In genomic region chr8:84945235-84945632, GRCm38 (mm10) we compare ENCODE assay signal across 10 mouse cellular contexts. TPM values are rescaled to one million over a fixed set of nuclear protein-coding genes. Genes with fewer than 3 reads are reported as not detected.
DNase-seq lines count a peak whose midpoint lies in the region; ATAC-seq lines count a peak whose summit lies in the region.
"Had no signal": no experiment of that assay in that cellular context is flagged by ENCODE, and none has a peak within 500 bp of the region (broad histone marks: within the 10 kb centered on the region; RNA-seq: fewer than 3 reads in every experiment).

No protein-coding gene starts in this region.

- H3K36me3 ChIP-seq in heart, embryonic 16.5 days (ENCODE audit: control insufficient read depth, insufficient read depth), result no peaks in the 10 kb centered on the region
- no peaks in the 10 kb centered on the region for H3K36me3 ChIP-seq in hindbrain, embryonic 13.5 days
- H3K36me3 ChIP-seq: G1E had no signal

- ATAC-seq in heart, embryonic 16.5 days (replicated peaks; ENCODE audit: extremely low read depth, insufficient read depth, low FRiP score), result no peak
- peak; percentile 67 for ATAC-seq in hindbrain, embryonic 13.5 days (ENCODE audit: low FRiP score)
- 0 out of 2 replicates have a peak, but pooled peaks have one; percentile 12 for ATAC-seq in megakaryocyte-erythroid progenitor cell, adult 5-6 weeks (replicated peaks; ENCODE audit: low FRiP score, low TSS enrichment, poor library complexity, severe bottlenecking)

- peak overlapping the region; percentile 47; the same call in 1 of the 2 replicates for H3K4me3 ChIP-seq in heart, embryonic 16.5 days (ENCODE audit: low read length)
- peak overlapping the region; percentile 63 for H3K4me3 ChIP-seq in hindbrain, embryonic 13.5 days

- H3K9ac ChIP-seq in heart, embryonic 16.5 days (ENCODE audit: low read length), result no peak overlapping the region
- H3K9ac ChIP-seq in hindbrain, embryonic 13.5 days, result peak overlapping the region; percentile 82

- peaks cover 59% of the 10 kb centered on the region for H3K27me3 ChIP-seq in heart, embryonic 16.5 days (ENCODE audit: control insufficient read depth, insufficient read depth, low read length)
- peaks cover 72% of the 10 kb centered on the region for H3K27me3 ChIP-seq in hindbrain, embryonic 13.5 days

- DNase-seq in heart, postnatal 4 days, result no peak
- peak; percentile 64 to 68 for DNase-seq in cerebellum, postnatal 10 days
- peak; percentile 93 for DNase-seq in telencephalon, adult 2 months (ENCODE audit: low read depth, low spot score)
- DNase-seq in kidney, adult 9 months, result no peak
- no peak for DNase-seq in lung, postnatal 10 days

- 10% methylated on average over 11 of the region's 11 CpGs for WGBS in heart, embryonic 16.5 days
- 3% methylated on average over 11 of the region's 11 CpGs for WGBS in hindbrain, embryonic 13.5 days

- H3K4me1 ChIP-seq in heart, embryonic 16.5 days (ENCODE audit: control insufficient read depth, insufficient read depth, low read length), result peaks cover 5% of the 10 kb centered on the region
- H3K4me1 ChIP-seq in hindbrain, embryonic 13.5 days (replicated peaks), result peaks cover 35% of the 10 kb centered on the region

- no peak overlapping the region for H3K27ac ChIP-seq in heart, embryonic 16.5 days (ENCODE audit: low read length)
- H3K27ac ChIP-seq in hindbrain, embryonic 13.5 days, result peak overlapping the region; percentile 79

- H3K9me3 ChIP-seq in heart, embryonic 16.5 days (replicated peaks; ENCODE audit: control insufficient read depth, low read length), result no peaks in the 10 kb centered on the region
- H3K9me3 ChIP-seq in hindbrain, embryonic 13.5 days, result no peaks in the 10 kb centered on the region

- no peak overlapping the region for H3K4me2 ChIP-seq in heart, embryonic 16.5 days (ENCODE audit: low read depth, low read length)
- peak overlapping the region; percentile 80 for H3K4me2 ChIP-seq in hindbrain, embryonic 13.5 days

RNA-seq across cellular contexts. Expression of gene Rtbdn, which starts 1.6 kb away (rescaled TPM):
- polyA plus RNA-seq in heart, embryonic 16.5 days (2015; fragmentation: Nextera tagmentation; extraction: Ambion mirVana), result 0.24 and 0.38 TPM in 2 replicates
- not detected for total RNA-seq in heart, postnatal 4 days (2021)
- polyA plus RNA-seq in hindbrain, embryonic 13.5 days (2015; fragmentation: Nextera tagmentation; extraction: Ambion mirVana), result 1.8 and 2.4 TPM in 2 replicates
- not detected in 2 replicates for total RNA-seq in megakaryocyte-erythroid progenitor cell, adult 5-6 weeks (2014; fragmentation: Nextera tagmentation)
- total RNA-seq in megakaryocyte-erythroid progenitor cell, adult 5-6 weeks (2017), result not detected in 2 replicates
- total RNA-seq: hematopoietic stem cell, adult 5-6 weeks had no signal
- polyA plus RNA-seq: G1E had no signal

RNA-seq across cellular contexts. Expression of gene Mast1, which starts 8.1 kb away (rescaled TPM):
- polyA plus RNA-seq in heart, embryonic 16.5 days (2015; fragmentation: Nextera tagmentation; extraction: Ambion mirVana), result 0.09 and 0.14 TPM in 2 replicates
- under 1 TPM; 0.09 to 0.24 TPM for total RNA-seq in heart, postnatal 4 days (2021)
- polyA plus RNA-seq in hindbrain, embryonic 13.5 days (2015; fragmentation: Nextera tagmentation; extraction: Ambion mirVana), result 59.1 and 62.2 TPM in 2 replicates
- total RNA-seq in megakaryocyte-erythroid progenitor cell, adult 5-6 weeks (2014; fragmentation: Nextera tagmentation), result 0.45 TPM in 1 of 2 replicates, not detected in the other
- total RNA-seq in megakaryocyte-erythroid progenitor cell, adult 5-6 weeks (2017), result 0.42 TPM in 1 of 2 replicates, not detected in the other

RNA-seq across cellular contexts. Expression of gene Gm49661, which starts 24.0 kb away (rescaled TPM):
- not detected in 2 replicates for polyA plus RNA-seq in heart, embryonic 16.5 days (2015; fragmentation: Nextera tagmentation; extraction: Ambion mirVana)
- total RNA-seq in heart, postnatal 4 days (2021), result 1 to 10 TPM in 1 of 2 experiments, not detected in 1; 1.5 TPM
- not detected in 2 replicates for polyA plus RNA-seq in hindbrain, embryonic 13.5 days (2015; fragmentation: Nextera tagmentation; extraction: Ambion mirVana)
- not detected in 2 replicates for total RNA-seq in megakaryocyte-erythroid progenitor cell, adult 5-6 weeks (2014; fragmentation: Nextera tagmentation)
- total RNA-seq in megakaryocyte-erythroid progenitor cell, adult 5-6 weeks (2017), result not detected in 2 replicates
- total RNA-seq: G1E; hematopoietic stem cell, adult 5-6 weeks had no signal
- polyA plus RNA-seq: G1E had no signal

RNA-seq across cellular contexts. Expression of gene Prdx2, which starts 24.2 kb away (rescaled TPM):
- 591 and 662 TPM in 2 replicates for polyA plus RNA-seq in heart, embryonic 16.5 days (2015; fragmentation: Nextera tagmentation; extraction: Ambion mirVana)
- total RNA-seq in heart, postnatal 4 days (2021), result 100 to 1,000 TPM; 678 to 716 TPM
- 1,362 and 1,388 TPM in 2 replicates for polyA plus RNA-seq in hindbrain, embryonic 13.5 days (2015; fragmentation: Nextera tagmentation; extraction: Ambion mirVana)
- 898 and 1,004 TPM in 2 replicates for total RNA-seq in megakaryocyte-erythroid progenitor cell, adult 5-6 weeks (2014; fragmentation: Nextera tagmentation)
- total RNA-seq in megakaryocyte-erythroid progenitor cell, adult 5-6 weeks (2017), result 1,011 and 1,021 TPM in 2 replicates

RNA-seq across cellular contexts. Expression of gene Rnaseh2a, which starts 24.3 kb away (rescaled TPM):
- polyA plus RNA-seq in heart, embryonic 16.5 days (2015; fragmentation: Nextera tagmentation; extraction: Ambion mirVana), result 80.2 and 82.7 TPM in 2 replicates
- 10 to 100 TPM; 61.8 to 69.1 TPM for total RNA-seq in heart, postnatal 4 days (2021)
- polyA plus RNA-seq in hindbrain, embryonic 13.5 days (2015; fragmentation: Nextera tagmentation; extraction: Ambion mirVana), result 61.4 and 62.1 TPM in 2 replicates
- total RNA-seq in megakaryocyte-erythroid progenitor cell, adult 5-6 weeks (2014; fragmentation: Nextera tagmentation), result 198 and 202 TPM in 2 replicates
- total RNA-seq in megakaryocyte-erythroid progenitor cell, adult 5-6 weeks (2017), result 119 and 151 TPM in 2 replicates

Comparison
In these comparisons a context has a peak if more than half of its experiments do, and no peak if none do; other contexts are left out.
1. DNase-seq: peak in cerebellum, postnatal 10 days (2 of 2) and telencephalon, adult 2 months (single experiment); none in heart, postnatal 4 days (single experiment), kidney, adult 9 months (single experiment) and lung, postnatal 10 days (single experiment).